Mouse (Mus musculus): ENCODE measurements around the gene Eci2. TPM values are rescaled to one million over a fixed set of nuclear protein-coding genes. Genes with fewer than 3 reads are reported as not detected.
"Not testable (repeated sequence)": the region's sequence is repeated elsewhere in the genome, so short reads cannot be mapped to it uniquely, and the experiment has no call there.

Gene Eci2
- polyA plus RNA-seq, 1 experiment from 2014 or later, result 118 TPM

DNA sequence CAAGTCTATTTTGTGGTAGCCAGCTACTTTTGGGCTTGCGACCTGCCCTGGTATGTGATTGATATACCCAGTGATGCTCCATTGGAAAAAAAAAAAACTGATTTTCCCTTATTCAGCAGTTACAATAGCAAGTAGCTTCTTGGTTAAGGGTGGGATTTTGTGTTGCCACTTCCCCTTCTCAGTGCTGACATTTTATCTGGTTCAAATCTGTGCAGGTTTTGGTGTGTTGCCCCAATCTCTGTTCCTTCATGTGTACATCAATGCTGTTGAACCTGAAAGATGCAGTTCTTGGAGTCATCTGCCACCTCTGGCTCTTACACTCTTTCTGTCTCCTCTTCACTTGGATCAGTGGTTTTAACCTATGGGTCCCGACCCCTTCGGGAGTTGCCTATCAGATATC lies 1.5 kb upstream of the Eci2 start:
- no peaks in the 10 kb centered on the region for H3K36me3 ChIP-seq
- 96% methylated on average over 3 of the region's 3 CpGs for WGBS
- H3K4me1 ChIP-seq, result no peaks in the 10 kb centered on the region
- H3K9me3 ChIP-seq, result no peaks in the 10 kb centered on the region
- ATAC-seq (ENCODE audit: low FRiP score, low read depth), result no peak
- H3K27me3 ChIP-seq, result no peaks in the 10 kb centered on the region
- H3K4me3 ChIP-seq, result no peak overlapping the region
- no peak overlapping the region for H3K9ac ChIP-seq (replicated peaks)
- H3K27ac ChIP-seq (replicated peaks), result no peak overlapping the region
- H3K4me2 ChIP-seq (replicated peaks), result no peak overlapping the region

- not testable (repeated sequence) for ATAC-seq (ENCODE audit: low FRiP score, low read depth); H3K9me3 ChIP-seq; H3K4me2 ChIP-seq (replicated peaks); H3K27ac ChIP-seq (replicated peaks); H3K9ac ChIP-seq (replicated peaks); H3K4me3 ChIP-seq; H3K4me1 ChIP-seq; H3K27me3 ChIP-seq; H3K36me3 ChIP-seq
- 65% methylated on average over 1 of the region's 1 CpGs for WGBS
Observed at GRCm38 (mm10) chr13:35023401-35023800, 3.5 kb downstream of the Eci2 start.

DNA sequence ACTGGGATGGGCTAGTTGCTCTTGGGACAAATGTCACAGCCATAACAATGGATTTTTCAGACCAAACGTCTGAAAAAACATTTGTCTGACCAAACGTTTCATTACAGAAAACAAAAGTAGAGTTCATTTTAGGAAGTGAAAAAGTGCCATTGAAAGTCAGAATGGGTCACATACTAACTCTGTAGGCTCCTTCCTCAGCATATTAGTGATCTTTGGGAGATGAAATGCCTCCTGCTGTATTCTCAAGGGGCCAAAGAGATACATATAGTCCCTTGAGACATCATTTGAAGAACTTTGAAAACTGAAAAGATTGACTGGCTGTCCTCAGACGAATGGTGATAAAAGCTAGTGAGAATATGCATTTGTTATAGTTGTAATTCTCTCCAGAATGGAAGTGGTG lies 6.5 kb downstream of the Eci2 start:
- 73% methylated on average over 3 of the region's 3 CpGs for WGBS
- Histone ChIP-seq H3K27me3 (no peaks in the 10 kb centered on the region), H3K4me1 (no peaks in the 10 kb centered on the region), H3K27ac (replicated peaks) (no peak overlapping the region), H3K9me3 (no peaks in the 10 kb centered on the region), H3K9ac (replicated peaks) (no peak overlapping the region), H3K4me2 (replicated peaks) (no peak overlapping the region), H3K4me3 (no peak overlapping the region), H3K36me3 (no peaks in the 10 kb centered on the region)
- ATAC-seq (ENCODE audit: low FRiP score, low read depth), result no peak

GRCm38 (mm10) chr13:35018866-35019536 lies 7.9 kb downstream of the Eci2 start:
- ATAC-seq (ENCODE audit: low FRiP score, low read depth), result no peak
- Histone ChIP-seq H3K4me3 (no peak overlapping the region), H3K27ac (replicated peaks) (no peak overlapping the region), H3K9ac (replicated peaks) (no peak overlapping the region), H3K4me2 (replicated peaks) (no peak overlapping the region), H3K36me3 (no peaks in the 10 kb centered on the region), H3K4me1 (no peaks in the 10 kb centered on the region), H3K27me3 (no peaks in the 10 kb centered on the region), H3K9me3 (no peaks in the 10 kb centered on the region; the same call in 1 of the 2 replicates)
- WGBS, result 77% methylated on average over 7 of the region's 7 CpGs

DNA sequence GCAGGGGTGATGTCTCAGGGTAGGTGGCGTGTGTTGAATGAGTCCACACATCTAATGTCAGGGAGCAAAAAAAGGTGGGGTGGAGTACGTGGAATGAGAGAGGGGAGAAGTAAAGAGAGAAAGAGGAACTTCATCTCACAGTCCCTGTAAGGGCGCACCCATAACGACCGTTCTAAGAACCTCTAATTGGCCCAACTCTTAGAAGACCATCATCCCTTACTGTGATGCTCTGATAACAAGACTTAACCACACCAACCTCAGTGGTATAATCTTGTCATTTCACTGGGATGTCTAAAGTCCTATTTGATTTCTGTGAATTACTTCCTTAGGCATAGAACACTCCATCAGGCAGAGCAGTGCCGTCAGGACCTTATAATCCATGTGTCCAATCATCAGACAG lies 9.5 kb downstream of the Eci2 start:
- Histone ChIP-seq H3K27me3 (no peaks in the 10 kb centered on the region), H3K4me1 (no peaks in the 10 kb centered on the region), H3K4me3 (no peak overlapping the region), H3K9me3 (peaks cover 3% of the 10 kb centered on the region; the same call in 1 of the 2 replicates), H3K4me2 (replicated peaks) (no peak overlapping the region), H3K36me3 (no peaks in the 10 kb centered on the region), H3K27ac (replicated peaks) (no peak overlapping the region), H3K9ac (replicated peaks) (no peak overlapping the region)
- WGBS, result 88% methylated on average over 6 of the region's 6 CpGs
- ATAC-seq (ENCODE audit: low FRiP score, low read depth), result no peak

- no peak for ATAC-seq (ENCODE audit: low FRiP score, low read depth)
- 87% methylated on average over 1 of the region's 1 CpGs for WGBS
Observed at GRCm38 (mm10) chr13:35016067-35016466, 10.8 kb downstream of the Eci2 start.

GRCm38 (mm10) chr13:34995925-34996324 lies 31.0 kb downstream of the Eci2 start:
- H3K9ac ChIP-seq (replicated peaks), result no peak overlapping the region
- H3K27me3 ChIP-seq, result no peaks in the 10 kb centered on the region
- no peak for ATAC-seq (ENCODE audit: low FRiP score, low read depth)
- H3K27ac ChIP-seq (replicated peaks), result no peak overlapping the region
- no peaks in the 10 kb centered on the region for H3K36me3 ChIP-seq
- 90% methylated on average over 2 of the region's 2 CpGs for WGBS
- no peak overlapping the region for H3K4me2 ChIP-seq (replicated peaks)
- H3K4me1 ChIP-seq, result peaks cover 19% of the 10 kb centered on the region
- peaks cover 2% of the 10 kb centered on the region; the same call in 1 of the 2 replicates for H3K9me3 ChIP-seq
- no peak overlapping the region for H3K4me3 ChIP-seq

More at GRCm38 (mm10) chr13:35016067-35016466, 10.8 kb downstream of the Eci2 start:
- no peaks in the 10 kb centered on the region for H3K36me3 ChIP-seq
- H3K4me2 ChIP-seq (replicated peaks), result no peak overlapping the region
- no peaks in the 10 kb centered on the region for H3K4me1 ChIP-seq
- H3K27ac ChIP-seq (replicated peaks), result no peak overlapping the region
- no peaks in the 10 kb centered on the region for H3K27me3 ChIP-seq
- H3K4me3 ChIP-seq, result no peak overlapping the region
- peaks cover 3% of the 10 kb centered on the region; the same call in 1 of the 2 replicates for H3K9me3 ChIP-seq
- no peak overlapping the region for H3K9ac ChIP-seq (replicated peaks)

GRCm38 (mm10) chr13:34993983-34994811 lies 32.7 kb downstream of the Eci2 start:
- Histone ChIP-seq H3K4me3 (peak overlapping the region; percentile 56), H3K9ac (replicated peaks) (peak overlapping the region; percentile 70), H3K36me3 (peaks cover 8% of the 10 kb centered on the region; the same call in 1 of the 2 replicates), H3K27me3 (no peaks in the 10 kb centered on the region), H3K4me2 (replicated peaks) (peak overlapping the region; percentile 63), H3K4me1 (peaks cover 19% of the 10 kb centered on the region), H3K27ac (replicated peaks) (peak overlapping the region; percentile 73), H3K9me3 (peaks cover 1% of the 10 kb centered on the region; the same call in 1 of the 2 replicates)
- WGBS, result under 1% methylated on average over 33 of the region's 33 CpGs
- peak; percentile 97 for ATAC-seq (ENCODE audit: low FRiP score, low read depth)

DNA sequence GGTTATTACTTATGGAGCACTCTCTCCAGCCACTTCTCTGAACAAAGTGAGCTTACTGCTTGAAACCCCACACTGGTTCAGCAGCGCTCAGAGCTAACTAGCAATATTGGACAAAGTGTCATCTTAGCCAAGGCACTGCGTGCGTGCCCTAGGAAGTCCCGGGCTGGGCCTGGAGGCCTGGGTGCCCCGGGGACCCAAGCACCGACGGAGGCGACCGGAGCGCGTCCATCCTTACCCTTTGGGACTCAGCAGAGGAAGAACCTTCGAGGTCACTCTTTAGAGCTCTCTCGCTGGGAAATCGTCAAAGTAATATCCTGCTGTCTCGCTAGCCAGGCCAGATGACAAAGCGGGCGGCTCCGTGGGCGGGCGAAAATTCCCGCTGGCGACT lies 33.3 kb downstream of the Eci2 start:
- peak overlapping the region; percentile 70 for H3K9ac ChIP-seq (replicated peaks)
- H3K4me2 ChIP-seq (replicated peaks), result peak overlapping the region; percentile 63
- H3K9me3 ChIP-seq, result no peaks in the 10 kb centered on the region
- H3K4me1 ChIP-seq, result peaks cover 19% of the 10 kb centered on the region
- H3K36me3 ChIP-seq, result peaks cover 14% of the 10 kb centered on the region
- H3K27me3 ChIP-seq, result no peaks in the 10 kb centered on the region
- peak overlapping the region; percentile 56 for H3K4me3 ChIP-seq
- peak; percentile 59 for ATAC-seq (ENCODE audit: low FRiP score, low read depth)
- peak overlapping the region; percentile 73 for H3K27ac ChIP-seq (replicated peaks)
- WGBS, result 1% methylated on average over 22 of the region's 22 CpGs

- peaks cover 19% of the 10 kb centered on the region for H3K36me3 ChIP-seq
- H3K27me3 ChIP-seq, result no peaks in the 10 kb centered on the region
- peak overlapping the region; percentile 56 for H3K4me3 ChIP-seq
- WGBS, result 80% methylated on average over 4 of the region's 4 CpGs
- no peak for ATAC-seq (ENCODE audit: low FRiP score, low read depth)
- H3K27ac ChIP-seq (replicated peaks), result no peak overlapping the region
- H3K4me2 ChIP-seq (replicated peaks), result peak overlapping the region; percentile 63
- peak overlapping the region; percentile 70 for H3K9ac ChIP-seq (replicated peaks)
- H3K4me1 ChIP-seq, result peaks cover 19% of the 10 kb centered on the region
- H3K9me3 ChIP-seq, result no peaks in the 10 kb centered on the region
Observed at GRCm38 (mm10) chr13:34993085-34993484, 33.8 kb downstream of the Eci2 start.

DNA sequence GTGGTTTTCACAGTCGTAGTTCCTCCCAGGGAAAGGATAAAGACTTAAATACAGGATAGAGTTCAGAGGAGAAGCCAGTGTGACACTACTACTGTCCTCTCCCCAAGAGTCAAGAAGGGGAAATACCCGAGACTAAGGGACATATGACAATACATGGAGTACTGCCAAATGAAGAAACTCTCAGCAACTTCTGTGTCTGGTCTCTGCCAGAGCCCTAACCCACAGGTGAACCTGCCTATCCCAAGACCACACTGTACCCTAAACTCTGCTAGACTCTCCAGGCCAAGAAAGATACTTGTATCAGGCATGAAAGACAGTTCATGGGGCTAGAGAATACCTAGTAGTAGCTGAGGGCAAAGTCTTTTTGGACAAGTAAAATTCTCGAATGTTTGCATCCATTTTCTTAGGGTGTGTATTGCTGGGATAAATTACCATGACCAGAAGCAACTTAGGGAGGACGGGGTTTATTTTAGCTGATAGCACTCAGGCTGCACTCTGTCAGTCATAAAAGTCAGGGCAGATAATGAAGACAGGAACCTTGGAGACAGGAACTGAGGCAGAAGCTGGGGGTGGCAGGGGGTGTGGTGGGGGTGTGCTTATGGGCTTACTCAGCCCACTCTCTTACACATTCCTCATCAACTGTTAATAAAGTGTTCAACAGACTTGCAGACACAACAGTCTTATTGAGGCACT lies 35.2 kb downstream of the Eci2 start:
- no peak overlapping the region for H3K4me2 ChIP-seq (replicated peaks)
- no peak overlapping the region for H3K4me3 ChIP-seq
- peaks cover 19% of the 10 kb centered on the region for H3K4me1 ChIP-seq
- H3K9ac ChIP-seq (replicated peaks), result no peak overlapping the region
- peaks cover 33% of the 10 kb centered on the region for H3K36me3 ChIP-seq
- H3K27ac ChIP-seq (replicated peaks), result no peak overlapping the region
- no peak for ATAC-seq (ENCODE audit: low FRiP score, low read depth)
- 76% methylated on average over 4 of the region's 4 CpGs for WGBS
- no peaks in the 10 kb centered on the region for H3K27me3 ChIP-seq
- H3K9me3 ChIP-seq, result no peaks in the 10 kb centered on the region

DNA sequence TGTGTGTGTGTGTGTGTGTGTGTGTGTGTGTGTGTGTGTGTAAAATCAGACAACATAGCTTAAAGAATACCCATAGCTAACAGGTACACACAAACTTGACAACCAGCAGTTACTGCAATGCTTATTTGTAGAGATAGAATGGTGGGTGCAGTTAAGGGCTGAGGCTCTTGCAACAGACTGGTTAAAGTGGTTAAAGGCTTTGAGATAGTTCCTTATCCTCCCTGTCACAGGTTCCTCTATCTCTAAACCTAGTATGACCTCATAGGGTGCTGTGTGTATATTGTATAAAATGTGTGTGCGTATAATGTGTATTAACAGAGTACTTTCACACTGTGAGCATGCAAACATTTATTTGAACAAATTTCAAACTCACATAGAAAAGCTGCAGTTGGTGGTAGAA lies 43.4 kb downstream of the Eci2 start:
- WGBS, result 100% methylated on average over 1 of the region's 1 CpGs
- peaks cover 94% of the 10 kb centered on the region for H3K36me3 ChIP-seq
- H3K9ac ChIP-seq (replicated peaks); H3K4me2 ChIP-seq (replicated peaks); H3K4me3 ChIP-seq; H3K4me1 ChIP-seq; H3K9me3 ChIP-seq; H3K27me3 ChIP-seq; ATAC-seq (ENCODE audit: low FRiP score, low read depth); H3K27ac ChIP-seq (replicated peaks): not testable (repeated sequence)

Data from midbrain, embryonic 12.5 days (tissue).